Mouse (Mus musculus) kidney, adult 8-10 months (tissue): ENCODE results near the gene Disc1.

Experiments
- DNase-seq, 2 experiments: peaks; one replicate each; pipeline ENCODE4 v3.0.0; 2022

Disc1 gene

GRCm38 (mm10) chr8:125271357-125271756, 217.4 kb downstream of the Disc1 start:
- no peak for DNase-seq

- no peak for DNase-seq
Measured at GRCm38 (mm10) chr8:125272089-125272866, 218.3 kb downstream of the Disc1 start.

- DNase-seq, result no peak
Measured at GRCm38 (mm10) chr8:125277071-125277682, 223.2 kb downstream of the Disc1 start.

GRCm38 (mm10) chr8:125279156-125279555, 225.2 kb downstream of the Disc1 start:
- DNase-seq, result no peak

- no peak for DNase-seq
Measured at GRCm38 (mm10) chr8:125279892-125280291, 225.9 kb downstream of the Disc1 start.

GRCm38 (mm10) chr8:125282531-125282930, 228.5 kb downstream of the Disc1 start:
- no peak for DNase-seq

GRCm38 (mm10) chr8:125283542-125283941, 229.5 kb downstream of the Disc1 start:
- no peak for DNase-seq

- no peak for DNase-seq
Measured at GRCm38 (mm10) chr8:125284875-125285274, 230.9 kb downstream of the Disc1 start.

- no peak for DNase-seq
Measured at GRCm38 (mm10) chr8:125285391-125285790, 231.4 kb downstream of the Disc1 start.

- peak in 1 of 2 experiments; percentile 46 for DNase-seq
Measured at GRCm38 (mm10) chr8:125285966-125286681, 232.1 kb downstream of the Disc1 start.

- DNase-seq, result no peak
Measured at GRCm38 (mm10) chr8:125287311-125287710, 233.3 kb downstream of the Disc1 start.

- DNase-seq, result no peak
Measured at GRCm38 (mm10) chr8:125287841-125288341, 233.9 kb downstream of the Disc1 start.

GRCm38 (mm10) chr8:125291506-125291905, 237.5 kb downstream of the Disc1 start:
- DNase-seq, result peak; percentile 29 to 53

- no peak for DNase-seq
Measured at GRCm38 (mm10) chr8:125291932-125292717, 238.1 kb downstream of the Disc1 start.

- DNase-seq, result peak in 1 of 2 experiments; percentile 23
Measured at GRCm38 (mm10) chr8:125292933-125293591, 239.1 kb downstream of the Disc1 start.

GRCm38 (mm10) chr8:125299248-125299647, 245.3 kb downstream of the Disc1 start:
- DNase-seq, result no peak

- no peak for DNase-seq
Measured at GRCm38 (mm10) chr8:125301931-125302361, 248.0 kb downstream of the Disc1 start.

GRCm38 (mm10) chr8:125306665-125307064, 252.7 kb downstream of the Disc1 start:
- no peak for DNase-seq

GRCm38 (mm10) chr8:125309985-125310384, 256.0 kb downstream of the Disc1 start:
- DNase-seq, result no peak
